Mouse (Mus musculus): ENCODE data around the gene Hspa12b. TPM values are rescaled to one million over a fixed set of nuclear protein-coding genes. Genes with fewer than 3 reads are reported as not detected.

Gene Hspa12b
- polyA plus RNA-seq, 2 experiments, result 10.2 to 42.7 TPM

DNA sequence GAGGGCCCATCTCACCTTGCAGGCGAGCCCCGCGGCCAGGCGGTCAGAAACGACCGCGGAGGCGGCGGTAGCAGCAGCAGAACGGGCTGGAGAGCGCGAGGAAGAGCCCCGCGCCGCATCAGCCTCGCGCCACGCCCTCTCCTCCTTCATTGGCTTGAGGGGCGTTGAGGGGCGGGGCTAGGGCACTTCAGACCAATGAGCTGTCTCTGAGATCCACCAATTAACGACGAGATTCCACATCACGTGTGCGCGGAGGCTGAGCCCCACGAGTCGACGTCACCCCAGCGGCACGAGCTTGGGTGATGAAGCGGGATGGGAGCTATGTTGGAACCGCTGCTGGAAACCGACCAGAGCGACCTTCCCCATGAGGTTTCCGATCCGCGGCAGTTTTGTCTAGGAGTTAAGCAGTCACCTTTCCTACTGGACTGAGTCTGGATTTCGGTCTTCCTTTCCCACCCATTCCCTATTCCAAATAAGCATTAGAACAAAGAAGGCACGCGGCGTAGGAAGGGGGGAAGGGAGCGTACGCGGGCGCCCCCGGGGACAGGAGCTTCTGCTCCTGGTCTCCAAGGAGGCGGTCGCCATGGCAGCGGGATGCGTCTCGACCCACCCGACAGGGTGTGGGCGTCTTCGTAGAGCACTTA is 33.0 kb downstream of the Hspa12b start, which contains the start of gene 1700037H04Rik:
1700037H04Rik (minus strand) TSS at position 144 of the 644 bp plus-strand sequence.
- Histone ChIP-seq H3K27me3 (ENCODE audit: control insufficient read depth, insufficient read depth, low read length) (no peaks in the 10 kb centered on the region), H3K27ac (replicated peaks; ENCODE audit: low read depth, low read length) (peak within 1 kb of the TSS; percentile 88), H3K9ac (ENCODE audit: low read depth, low read length, severe bottlenecking) (peak within 1 kb of the TSS; percentile 72), H3K4me3 (replicated peaks; ENCODE audit: low read length) (peak within 1 kb of the TSS; percentile 74), H3K36me3 (ENCODE audit: control insufficient read depth, insufficient read depth, low read length) (no peaks in the 10 kb centered on the region), H3K4me1 (ENCODE audit: control insufficient read depth, insufficient read depth, low read length) (peaks cover 8% of the 10 kb centered on the region), H3K9me3 (ENCODE audit: control insufficient read depth, low read length) (no peaks in the 10 kb centered on the region), H3K4me2 (replicated peaks; ENCODE audit: low read depth, low read length, severe bottlenecking) (peak within 1 kb of the TSS; percentile 82)
- ATAC-seq (ENCODE audit: low FRiP score, low read depth) (peak; percentile 99), DNase-seq (ENCODE audit: low spot score) (peak; percentile 99)
- WGBS, result 0% methylated on average over 49 of the region's 54 CpGs
- peak; percentile 84; the same call in 1 of the 2 replicates for TF ChIP-seq POLR2A (IDR thresholded peaks at IDR 0.05; ENCODE audit: borderline replicate concordance, extremely low read depth, insufficient read depth, insufficient read length)

- 2% methylated on average over 17 of the region's 17 CpGs for WGBS
- H3K9me3 ChIP-seq (ENCODE audit: control insufficient read depth, low read length), result no peaks in the 10 kb centered on the region
- no peaks in the 10 kb centered on the region for H3K27me3 ChIP-seq (ENCODE audit: control insufficient read depth, insufficient read depth, low read length)
- no peak for ATAC-seq (ENCODE audit: low FRiP score, low read depth)
- H3K4me2 ChIP-seq (replicated peaks; ENCODE audit: low read depth, low read length, severe bottlenecking), result peak overlapping the region; percentile 82
- H3K4me3 ChIP-seq (replicated peaks; ENCODE audit: low read length), result peak overlapping the region; percentile 74
- DNase-seq (ENCODE audit: low spot score), result peak; percentile 73
- H3K27ac ChIP-seq (replicated peaks; ENCODE audit: low read depth, low read length), result peak overlapping the region; percentile 88
- peak overlapping the region; percentile 72 for H3K9ac ChIP-seq (ENCODE audit: low read depth, low read length, severe bottlenecking)
- TF ChIP-seq POLR2A (IDR thresholded peaks at IDR 0.05; ENCODE audit: borderline replicate concordance, extremely low read depth, insufficient read depth, insufficient read length), result no peak
- peaks cover 8% of the 10 kb centered on the region for H3K4me1 ChIP-seq (ENCODE audit: control insufficient read depth, insufficient read depth, low read length)
- H3K36me3 ChIP-seq (ENCODE audit: control insufficient read depth, insufficient read depth, low read length), result no peaks in the 10 kb centered on the region
Measured at GRCm38 (mm10) chr2:131160671-131161111, 33.6 kb downstream of the Hspa12b start.

GRCm38 (mm10) chr2:131163924-131164323 is 36.8 kb downstream of the Hspa12b start:
- 68% methylated on average over 7 of the region's 7 CpGs for WGBS

GRCm38 (mm10) chr2:131166172-131166571 is 39.1 kb downstream of the Hspa12b start:
- DNase-seq (ENCODE audit: low spot score) (no peak), ATAC-seq (ENCODE audit: low FRiP score, low read depth) (no peak)
- Histone ChIP-seq H3K4me2 (replicated peaks; ENCODE audit: low read depth, low read length, severe bottlenecking) (no peak overlapping the region), H3K9ac (ENCODE audit: low read depth, low read length, severe bottlenecking) (no peak overlapping the region), H3K4me1 (ENCODE audit: control insufficient read depth, insufficient read depth, low read length) (peaks cover 2% of the 10 kb centered on the region; the same call in 1 of the 2 replicates), H3K27me3 (ENCODE audit: control insufficient read depth, insufficient read depth, low read length) (peaks cover 10% of the 10 kb centered on the region), H3K27ac (replicated peaks; ENCODE audit: low read depth, low read length) (no peak overlapping the region), H3K9me3 (ENCODE audit: control insufficient read depth, low read length) (no peaks in the 10 kb centered on the region), H3K4me3 (replicated peaks; ENCODE audit: low read length) (no peak overlapping the region), H3K36me3 (ENCODE audit: control insufficient read depth, insufficient read depth, low read length) (no peaks in the 10 kb centered on the region)
- 80% methylated on average over 2 of the region's 2 CpGs for WGBS
- TF ChIP-seq POLR2A (IDR thresholded peaks at IDR 0.05; ENCODE audit: borderline replicate concordance, extremely low read depth, insufficient read depth, insufficient read length), result no peak

More at GRCm38 (mm10) chr2:131163924-131164323, 36.8 kb downstream of the Hspa12b start:
- Histone ChIP-seq H3K9me3 (ENCODE audit: control insufficient read depth, low read length) (no peaks in the 10 kb centered on the region), H3K4me1 (ENCODE audit: control insufficient read depth, insufficient read depth, low read length) (peaks cover 4% of the 10 kb centered on the region), H3K4me2 (replicated peaks; ENCODE audit: low read depth, low read length, severe bottlenecking) (no peak overlapping the region), H3K9ac (ENCODE audit: low read depth, low read length, severe bottlenecking) (no peak overlapping the region), H3K27me3 (ENCODE audit: control insufficient read depth, insufficient read depth, low read length) (no peaks in the 10 kb centered on the region), H3K27ac (replicated peaks; ENCODE audit: low read depth, low read length) (no peak overlapping the region), H3K4me3 (replicated peaks; ENCODE audit: low read length) (no peak overlapping the region), H3K36me3 (ENCODE audit: control insufficient read depth, insufficient read depth, low read length) (no peaks in the 10 kb centered on the region)
- DNase-seq (ENCODE audit: low spot score) (no peak), ATAC-seq (ENCODE audit: low FRiP score, low read depth) (no peak)
- TF ChIP-seq POLR2A (IDR thresholded peaks at IDR 0.05; ENCODE audit: borderline replicate concordance, extremely low read depth, insufficient read depth, insufficient read length), result no peak

GRCm38 (mm10) chr2:131167984-131168383 is 40.9 kb downstream of the Hspa12b start:
- WGBS, result 80% methylated on average over 6 of the region's 6 CpGs
- ATAC-seq (ENCODE audit: low FRiP score, low read depth), result no peak
- TF ChIP-seq POLR2A (IDR thresholded peaks at IDR 0.05; ENCODE audit: borderline replicate concordance, extremely low read depth, insufficient read depth, insufficient read length), result no peak

More at GRCm38 (mm10) chr2:131167984-131168383, 40.9 kb downstream of the Hspa12b start:
- Histone ChIP-seq H3K9me3 (ENCODE audit: control insufficient read depth, low read length) (no peaks in the 10 kb centered on the region), H3K4me1 (ENCODE audit: control insufficient read depth, insufficient read depth, low read length) (peaks cover 9% of the 10 kb centered on the region), H3K4me2 (replicated peaks; ENCODE audit: low read depth, low read length, severe bottlenecking) (no peak overlapping the region), H3K27ac (replicated peaks; ENCODE audit: low read depth, low read length) (no peak overlapping the region), H3K36me3 (ENCODE audit: control insufficient read depth, insufficient read depth, low read length) (no peaks in the 10 kb centered on the region; the same call in 1 of the 2 replicates), H3K4me3 (replicated peaks; ENCODE audit: low read length) (no peak overlapping the region), H3K27me3 (ENCODE audit: control insufficient read depth, insufficient read depth, low read length) (peaks cover 28% of the 10 kb centered on the region), H3K9ac (ENCODE audit: low read depth, low read length, severe bottlenecking) (no peak overlapping the region)
- DNase-seq (ENCODE audit: low spot score), result no peak
